Mouse (Mus musculus) layer of hippocampus, adult 9-11 months (tissue): ENCODE data around the gene Gm8247.
"Not testable (repeated sequence)": the region's sequence is repeated elsewhere in the genome, so short reads cannot be mapped to it uniquely, and the experiment has no call there.

Source experiments
- DNase-seq: peaks from one replicate; pipeline ENCODE4 v3.0.0; 2022

Gm8247 gene

DNA sequence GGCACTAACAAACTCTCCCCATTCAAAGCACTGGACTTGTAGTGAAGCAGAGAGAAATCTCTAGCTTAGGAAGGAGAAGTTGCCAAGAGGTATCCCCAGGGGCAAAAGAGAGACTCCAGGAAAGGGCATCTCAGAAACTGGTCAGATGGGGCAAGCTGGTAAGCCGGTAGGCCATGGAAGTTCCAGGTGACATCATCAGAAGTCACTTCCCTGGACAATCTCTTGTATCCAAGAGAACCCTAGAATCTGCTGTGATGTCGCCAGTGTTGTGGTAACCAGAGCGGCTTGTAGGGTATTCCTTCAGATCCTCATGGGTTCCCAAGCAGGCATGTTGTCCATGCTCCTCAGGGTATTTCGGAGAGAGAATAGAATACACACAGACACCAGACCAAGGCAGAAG, at the start of gene Gm8247:
Gene Gm8247, plus strand, starts transcription at position 301 of the 400 bp plus-strand sequence.
- not testable (repeated sequence) for DNase-seq

DNA sequence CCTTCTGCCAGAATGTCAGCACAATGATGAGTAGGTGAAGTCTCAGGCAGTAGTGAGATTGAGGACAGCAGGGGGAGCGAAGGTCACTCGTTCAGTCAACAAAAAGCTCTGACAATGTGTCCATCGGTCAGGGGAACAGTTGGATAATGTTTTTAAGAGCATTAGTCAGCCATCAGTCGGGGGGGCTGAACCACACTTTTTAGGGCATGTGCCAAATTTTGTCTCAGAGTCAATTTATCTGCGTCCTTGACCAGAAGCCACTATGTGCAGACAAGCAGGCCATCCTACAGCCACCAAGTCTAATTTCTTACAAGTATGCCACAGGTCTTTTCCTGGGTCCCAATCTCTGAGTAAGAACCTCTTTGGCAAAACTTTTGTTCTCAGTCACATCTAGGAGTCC, 35.0 kb upstream of the Gm8247 start:
- not testable (repeated sequence) for DNase-seq

DNA sequence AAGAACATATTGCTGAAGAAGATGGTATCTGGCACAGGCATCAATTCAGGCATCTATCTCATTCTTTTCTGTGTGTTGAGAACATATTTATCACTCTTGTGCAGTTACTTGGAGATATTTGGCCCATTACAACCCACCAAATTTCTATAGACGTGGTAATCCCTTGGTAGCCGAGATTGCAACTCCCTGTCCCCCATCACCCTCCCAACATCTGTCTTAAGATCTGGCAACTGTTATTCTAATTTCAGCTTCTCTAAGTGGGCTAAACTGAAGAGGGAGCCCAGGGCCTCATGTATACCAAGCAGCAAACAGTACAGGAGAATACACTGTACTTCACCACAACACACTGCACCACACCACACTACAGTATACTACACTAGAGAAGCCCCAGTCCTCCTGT, 8.8 kb downstream of the Gm8247 start:
- not testable (repeated sequence) for DNase-seq

DNA sequence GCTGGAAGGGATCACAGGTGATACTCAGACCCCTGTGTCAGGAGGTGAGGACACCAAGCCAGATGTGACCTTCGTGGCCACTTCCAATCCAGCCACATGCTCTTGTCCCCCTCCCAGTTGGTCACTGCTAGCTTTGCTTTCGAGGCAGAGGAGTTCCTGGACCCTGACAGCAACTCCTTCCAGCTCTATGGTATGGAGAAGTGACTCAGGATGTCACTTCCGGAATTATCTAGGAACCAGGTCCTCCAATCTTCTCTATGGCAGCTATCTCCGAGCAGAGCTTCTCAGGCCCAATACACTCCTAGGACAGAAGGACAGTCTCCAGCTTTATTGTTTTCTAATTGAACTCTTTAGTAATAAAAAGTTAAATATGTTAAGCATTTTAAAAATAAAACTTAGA, 44.8 kb downstream of the Gm8247 start, which contains the start of gene Gm5624:
Gene Gm5624, minus strand, starts transcription at position 202 of the 400 bp plus-strand sequence.
- DNase-seq = not testable (repeated sequence)
